Mouse (Mus musculus) megakaryocyte, embryonic 14.5 days (primary cell): ENCODE results near the gene Arhgap23.

Experiments
- FLI1 ChIP-seq: IDR thresholded peaks from 2 replicates; pipeline ENCODE4 v1.6.1; 2012; ENCODE audit warnings: low read length, inconsistent platforms, mixed read lengths
- GATA1 ChIP-seq: IDR thresholded peaks from 3 replicates; pipeline ENCODE4 v1.6.1; 2012; ENCODE audit warnings: mixed read lengths, low read length, inconsistent platforms, borderline replicate concordance

GRCm38 (mm10) chr11:97407456-97407855 is 7.9 kb upstream of the Arhgap23 start:
- TF ChIP-seq GATA1 = no peak
- no peak for TF ChIP-seq FLI1
